Mouse (Mus musculus) yolk sac, embryonic 10.5 days (tissue): ENCODE results near the gene Socs4.

ENCODE experiments used
- DNase-seq: peaks from one replicate; pipeline ENCODE4 v3.0.0-alpha.2; 2017; ENCODE audit warnings: low spot score

Socs4 gene

GRCm38 (mm10) chr14:47341811-47342291, 65.1 kb downstream of the Socs4 start:
- no peak for DNase-seq
